Mouse (Mus musculus): Measurements from ENCODE around the gene Cdiptos.

- TF ChIP-seq CTCF (IDR thresholded peaks at IDR 0.05; ENCODE audit: low read depth) (no peak), EP300 (IDR thresholded peaks at IDR 0.05; ENCODE audit: low read depth) (no peak)
These were observed 35.2 kb upstream of the Cdiptos start for GRCm38 (mm10) chr7:127011051-127011450.

All from heart, postnatal 0 days (tissue).